Mouse (Mus musculus): ENCODE results near the gene Prkar1a. TPM values are rescaled to one million over a fixed set of nuclear protein-coding genes. Genes with fewer than 3 reads are reported as not detected.

Prkar1a gene
- polyA plus RNA-seq, 1 experiment = 40.8 TPM

DNA sequence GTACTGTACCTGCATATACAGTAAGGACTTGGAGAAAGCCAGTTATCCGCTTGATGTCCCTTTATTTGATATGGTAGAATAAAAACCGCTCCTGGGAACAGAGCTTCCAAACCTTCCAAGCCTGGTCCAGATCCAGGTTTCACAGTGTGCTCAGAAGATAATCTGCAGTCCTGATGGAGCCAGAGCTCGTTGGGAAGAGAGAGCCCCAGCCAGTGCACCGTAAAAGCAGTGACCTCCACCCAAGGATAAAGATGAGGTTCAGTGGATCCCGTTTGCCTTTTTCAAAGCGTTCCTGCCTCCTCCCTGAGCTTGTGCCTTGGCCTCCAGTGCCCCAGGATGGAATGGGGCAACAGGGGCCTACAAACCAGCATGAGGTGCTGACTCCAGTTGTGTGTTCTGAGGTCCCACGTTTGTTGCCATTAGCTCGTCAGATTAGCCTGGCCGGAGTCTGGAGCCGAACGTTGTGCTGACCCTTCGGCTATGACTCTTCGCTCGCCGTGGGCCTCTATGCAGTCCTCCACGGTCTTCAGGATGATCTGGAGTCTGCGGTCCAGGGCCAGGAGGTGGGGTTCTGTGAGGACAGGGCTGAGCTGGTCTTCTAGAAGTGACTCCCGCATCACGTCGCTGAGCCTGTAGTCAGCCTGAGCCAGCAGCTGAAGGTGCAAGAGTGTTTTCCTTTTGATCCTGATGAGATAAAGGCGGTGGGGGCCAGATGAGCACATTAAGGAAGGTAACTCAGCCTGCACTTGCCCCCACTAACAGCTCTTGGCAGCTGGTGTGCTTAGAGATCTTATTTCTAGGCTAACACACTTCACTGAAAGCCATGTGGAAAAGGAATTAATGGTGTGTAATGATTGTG is 23.9 kb downstream of the Prkar1a start:
- H3K4me3 ChIP-seq (ENCODE audit: low read depth, low read length) = no peak overlapping the region
- H3K36me3 ChIP-seq (ENCODE audit: control insufficient read depth, insufficient read depth, low read length) = peaks cover 27% of the 10 kb centered on the region
- H3K4me1 ChIP-seq (ENCODE audit: control insufficient read depth, insufficient read depth, insufficient read length, low read length) = peaks cover 3% of the 10 kb centered on the region
- no peaks in the 10 kb centered on the region for H3K27me3 ChIP-seq (ENCODE audit: control insufficient read depth, insufficient read depth, low read length)
- 66% methylated on average over 21 of the region's 21 CpGs for WGBS
- H3K27ac ChIP-seq (ENCODE audit: insufficient read depth, low read depth, low read length) = no peak overlapping the region
- TF ChIP-seq CTCF (IDR thresholded peaks at IDR 0.05; ENCODE audit: extremely low read depth, insufficient read length, insufficient replicate concordance, low read depth, low read length) (no peak), POLR2A (IDR thresholded peaks at IDR 0.05; ENCODE audit: low read depth, low read length) (no peak)

- 83% methylated on average over 7 of the region's 7 CpGs for WGBS
- Histone ChIP-seq H3K36me3 (ENCODE audit: control insufficient read depth, insufficient read depth, low read length) (peaks cover 23% of the 10 kb centered on the region), H3K4me1 (ENCODE audit: control insufficient read depth, insufficient read depth, insufficient read length, low read length) (peaks cover 3% of the 10 kb centered on the region), H3K27me3 (ENCODE audit: control insufficient read depth, insufficient read depth, low read length) (no peaks in the 10 kb centered on the region), H3K27ac (ENCODE audit: insufficient read depth, low read depth, low read length) (no peak overlapping the region), H3K4me3 (ENCODE audit: low read depth, low read length) (no peak overlapping the region)
- no peak for TF ChIP-seq POLR2A (IDR thresholded peaks at IDR 0.05; ENCODE audit: low read depth, low read length)
- TF ChIP-seq CTCF (IDR thresholded peaks at IDR 0.05; ENCODE audit: extremely low read depth, insufficient read length, insufficient replicate concordance, low read depth, low read length) = no peak
Measured at GRCm38 (mm10) chr11:109673741-109674140, 24.5 kb downstream of the Prkar1a start.

GRCm38 (mm10) chr11:109674542-109674941 is 25.3 kb downstream of the Prkar1a start:
- TF ChIP-seq CTCF (IDR thresholded peaks at IDR 0.05; ENCODE audit: extremely low read depth, insufficient read length, insufficient replicate concordance, low read depth, low read length) (no peak), POLR2A (IDR thresholded peaks at IDR 0.05; ENCODE audit: low read depth, low read length) (no peak)
- Histone ChIP-seq H3K4me3 (ENCODE audit: low read depth, low read length) (no peak overlapping the region), H3K27me3 (ENCODE audit: control insufficient read depth, insufficient read depth, low read length) (no peaks in the 10 kb centered on the region), H3K27ac (ENCODE audit: insufficient read depth, low read depth, low read length) (no peak overlapping the region), H3K36me3 (ENCODE audit: control insufficient read depth, insufficient read depth, low read length) (peaks cover 21% of the 10 kb centered on the region), H3K4me1 (ENCODE audit: control insufficient read depth, insufficient read depth, insufficient read length, low read length) (peaks cover 3% of the 10 kb centered on the region)
- 83% methylated on average over 11 of the region's 11 CpGs for WGBS

GRCm38 (mm10) chr11:109675208-109675607 is 26.0 kb downstream of the Prkar1a start:
- WGBS = 89% methylated on average over 3 of the region's 3 CpGs
- TF ChIP-seq CTCF (IDR thresholded peaks at IDR 0.05; ENCODE audit: extremely low read depth, insufficient read length, insufficient replicate concordance, low read depth, low read length) (no peak), POLR2A (IDR thresholded peaks at IDR 0.05; ENCODE audit: low read depth, low read length) (no peak)

DNA sequence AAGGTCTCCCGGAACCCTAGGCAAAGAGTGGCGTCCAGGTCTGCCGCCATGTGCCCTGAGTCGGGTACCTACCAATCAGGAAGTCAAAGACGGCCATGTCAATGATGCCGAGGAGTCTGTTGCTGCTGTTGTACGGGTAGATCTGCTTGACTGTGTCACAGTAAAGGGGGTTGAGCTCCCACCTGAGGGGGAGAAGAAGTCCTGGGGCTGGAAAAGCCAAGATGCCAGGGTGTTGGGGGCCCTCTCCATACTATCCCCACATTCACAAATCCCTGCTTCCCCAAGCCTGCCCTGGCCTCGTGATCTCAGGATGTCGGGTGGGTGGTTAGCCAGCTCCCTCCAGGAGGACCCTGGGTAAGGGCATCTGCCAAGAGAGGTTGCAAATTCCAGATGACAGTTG is 26.6 kb downstream of the Prkar1a start:
- peaks cover 15% of the 10 kb centered on the region for H3K36me3 ChIP-seq (ENCODE audit: control insufficient read depth, insufficient read depth, low read length)
- no peak overlapping the region for H3K27ac ChIP-seq (ENCODE audit: insufficient read depth, low read depth, low read length)
- no peaks in the 10 kb centered on the region for H3K27me3 ChIP-seq (ENCODE audit: control insufficient read depth, insufficient read depth, low read length)
- TF ChIP-seq POLR2A (IDR thresholded peaks at IDR 0.05; ENCODE audit: low read depth, low read length) = no peak
- TF ChIP-seq CTCF (IDR thresholded peaks at IDR 0.05; ENCODE audit: extremely low read depth, insufficient read length, insufficient replicate concordance, low read depth, low read length) = no peak
- no peaks in the 10 kb centered on the region; the same call in 1 of the 2 replicates for H3K4me1 ChIP-seq (ENCODE audit: control insufficient read depth, insufficient read depth, insufficient read length, low read length)
- WGBS = 94% methylated on average over 9 of the region's 9 CpGs
- no peak overlapping the region for H3K4me3 ChIP-seq (ENCODE audit: low read depth, low read length)

More at GRCm38 (mm10) chr11:109675208-109675607, 26.0 kb downstream of the Prkar1a start:
- H3K4me3 ChIP-seq (ENCODE audit: low read depth, low read length) = no peak overlapping the region
- H3K27me3 ChIP-seq (ENCODE audit: control insufficient read depth, insufficient read depth, low read length) = no peaks in the 10 kb centered on the region
- H3K36me3 ChIP-seq (ENCODE audit: control insufficient read depth, insufficient read depth, low read length) = peaks cover 15% of the 10 kb centered on the region
- H3K4me1 ChIP-seq (ENCODE audit: control insufficient read depth, insufficient read depth, insufficient read length, low read length) = peaks cover 3% of the 10 kb centered on the region
- no peak overlapping the region for H3K27ac ChIP-seq (ENCODE audit: insufficient read depth, low read depth, low read length)

DNA sequence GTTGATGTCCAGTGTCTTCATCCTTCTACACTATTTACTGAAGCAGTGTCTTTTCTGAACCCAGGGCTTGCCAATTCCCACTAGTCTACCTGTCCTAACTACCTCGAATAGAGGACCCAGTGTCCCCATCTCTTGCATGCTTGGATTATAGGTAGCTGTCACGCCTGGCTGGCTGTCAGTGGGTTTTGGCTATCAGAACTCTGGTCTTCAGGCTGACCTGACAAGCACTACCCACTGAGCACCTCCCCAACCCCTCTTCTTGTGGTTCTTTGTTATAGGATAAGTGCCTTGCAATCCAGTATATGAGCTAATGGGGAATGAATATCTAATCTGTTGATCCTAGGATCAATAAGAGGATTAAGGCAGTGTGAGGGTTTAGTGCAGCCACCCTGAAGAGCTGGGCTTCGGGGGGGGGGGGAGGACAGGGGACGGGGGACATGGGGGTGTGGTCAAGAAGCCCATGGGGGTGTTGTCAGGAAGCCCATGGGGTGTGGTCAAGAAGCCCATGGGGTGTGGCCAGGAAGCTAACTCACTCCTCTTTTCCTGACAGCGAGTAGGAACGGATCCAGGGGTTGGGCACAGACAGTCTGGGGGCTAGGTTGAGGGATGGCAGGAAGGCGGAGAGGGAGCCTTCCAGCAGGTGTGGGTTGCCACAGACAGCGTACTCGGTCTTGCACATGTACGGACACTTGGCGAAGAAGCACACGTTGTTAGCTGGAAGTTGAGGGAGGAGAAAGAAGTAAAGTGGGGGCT is 27.6 kb downstream of the Prkar1a start:
- H3K4me3 ChIP-seq (ENCODE audit: low read depth, low read length) = no peak overlapping the region
- H3K4me1 ChIP-seq (ENCODE audit: control insufficient read depth, insufficient read depth, insufficient read length, low read length) = no peaks in the 10 kb centered on the region
- H3K27me3 ChIP-seq (ENCODE audit: control insufficient read depth, insufficient read depth, low read length) = no peaks in the 10 kb centered on the region
- TF ChIP-seq POLR2A (IDR thresholded peaks at IDR 0.05; ENCODE audit: low read depth, low read length) = no peak
- 61% methylated on average over 12 of the region's 12 CpGs for WGBS
- H3K36me3 ChIP-seq (ENCODE audit: control insufficient read depth, insufficient read depth, low read length) = peaks cover 14% of the 10 kb centered on the region
- no peak overlapping the region for H3K27ac ChIP-seq (ENCODE audit: insufficient read depth, low read depth, low read length)

GRCm38 (mm10) chr11:109678291-109678690 is 29.1 kb downstream of the Prkar1a start:
- H3K4me3 ChIP-seq (ENCODE audit: low read depth, low read length) = no peak overlapping the region

More at GRCm38 (mm10) chr11:109678291-109678690, 29.1 kb downstream of the Prkar1a start:
- Histone ChIP-seq H3K36me3 (ENCODE audit: control insufficient read depth, insufficient read depth, low read length) (0 out of 2 replicates have a peak, but pooled peaks cover 7% of the 10 kb centered on the region), H3K4me1 (ENCODE audit: control insufficient read depth, insufficient read depth, insufficient read length, low read length) (peaks cover 5% of the 10 kb centered on the region; the same call in 1 of the 2 replicates), H3K27ac (ENCODE audit: insufficient read depth, low read depth, low read length) (no peak overlapping the region), H3K27me3 (ENCODE audit: control insufficient read depth, insufficient read depth, low read length) (no peaks in the 10 kb centered on the region)
- 82% methylated on average over 12 of the region's 12 CpGs for WGBS
- TF ChIP-seq POLR2A (IDR thresholded peaks at IDR 0.05; ENCODE audit: low read depth, low read length) (no peak), CTCF (IDR thresholded peaks at IDR 0.05; ENCODE audit: extremely low read depth, insufficient read length, insufficient replicate concordance, low read depth, low read length) (no peak)
